Mouse (Mus musculus) layer of hippocampus, adult 2 months (tissue): ENCODE results near the gene Zbtb20. TPM values are rescaled to one million over a fixed set of nuclear protein-coding genes. Genes with fewer than 3 reads are reported as not detected.

Experiments used
- DNase-seq, 2 experiments: peaks; one replicate each; pipeline ENCODE4 v3.0.0; 2022; ENCODE audit warnings: low spot score in 2 of 2
- H3K27ac ChIP-seq: fragments of 200-600 bp; 2 replicates; pipeline ENCODE4 v1.8.1; 2022
- H3K4me3 ChIP-seq: fragments of 200-600 bp; 2 replicates; pipeline ENCODE4 v1.8.1; 2022; ENCODE audit warnings: mild to moderate bottlenecking
- CTCF ChIP-seq: fragments of 200-600 bp; conservative IDR thresholded peaks from 2 replicates; pipeline ENCODE4 v1.8.1; 2022; ENCODE audit warnings: antibody characterized with exemption, mild to moderate bottlenecking, moderate library complexity
- long read RNA-seq, 2 experiments: library from polyadenylated mRNA; stranded (forward); transcript quantifications; one replicate each; pipeline ENCODE4 v2.0.0; 2021; ENCODE audit warnings: borderline mapping rate in 2 of 2
- total RNA-seq, 2 experiments: library from RNA; stranded (reverse); gene quantifications; 2 replicates each; pipeline ENCODE4 v1.2.3; 2021

Zbtb20 gene
- total RNA-seq = 100 to 1,000 TPM; 335 to 353 TPM
- long read RNA-seq, experiment 1, partial matches to known transcripts = 58 of 90 reads
- long read RNA-seq, experiment 1, other reads (novel, unspliced or antisense) = 31 of 90 reads
- long read RNA-seq, experiment 2, partial matches to known transcripts = 16 of 141 reads
- long read RNA-seq, experiment 2, other reads (novel, unspliced or antisense) = 123 of 141 reads

DNA sequence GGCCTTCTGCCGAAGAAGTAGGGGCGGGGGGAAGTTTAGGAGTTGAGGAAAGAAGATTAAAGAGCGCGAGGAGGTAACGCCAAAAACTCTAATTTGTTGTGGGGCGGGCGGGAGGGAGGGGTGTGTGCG is at the start of gene Zbtb20:
TSS of gene Zbtb20 (plus strand) at position 30 of the 129 bp plus-strand sequence.
- Histone ChIP-seq H3K4me3 (peak within 1 kb of the TSS; percentile 83), H3K27ac (peak within 1 kb of the TSS; percentile 96)
- TF ChIP-seq CTCF = no peak
- DNase-seq = no peak

DNA sequence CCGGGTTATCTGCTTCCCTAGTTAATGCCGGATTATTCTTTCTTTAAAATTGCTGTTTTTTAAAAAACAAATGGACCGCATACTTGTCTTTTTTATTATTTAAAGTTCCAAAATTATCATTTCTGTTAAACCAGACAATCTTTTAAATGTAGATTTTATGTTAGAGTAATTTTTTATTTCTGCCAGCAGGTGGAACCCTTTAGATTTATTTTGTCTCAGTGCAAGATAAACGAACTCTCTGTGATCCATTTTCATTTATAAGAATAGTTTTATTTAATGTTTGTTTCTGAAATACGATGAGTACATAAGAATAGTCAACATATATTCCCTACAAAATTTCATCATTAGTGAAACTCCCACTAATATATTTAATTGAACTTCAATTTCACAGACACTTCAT is 39.7 kb upstream of the Zbtb20 start:
- TF ChIP-seq CTCF = peak; percentile 82
- no peak for DNase-seq
- Histone ChIP-seq H3K4me3 (no peak overlapping the region), H3K27ac (no peak overlapping the region)

DNA sequence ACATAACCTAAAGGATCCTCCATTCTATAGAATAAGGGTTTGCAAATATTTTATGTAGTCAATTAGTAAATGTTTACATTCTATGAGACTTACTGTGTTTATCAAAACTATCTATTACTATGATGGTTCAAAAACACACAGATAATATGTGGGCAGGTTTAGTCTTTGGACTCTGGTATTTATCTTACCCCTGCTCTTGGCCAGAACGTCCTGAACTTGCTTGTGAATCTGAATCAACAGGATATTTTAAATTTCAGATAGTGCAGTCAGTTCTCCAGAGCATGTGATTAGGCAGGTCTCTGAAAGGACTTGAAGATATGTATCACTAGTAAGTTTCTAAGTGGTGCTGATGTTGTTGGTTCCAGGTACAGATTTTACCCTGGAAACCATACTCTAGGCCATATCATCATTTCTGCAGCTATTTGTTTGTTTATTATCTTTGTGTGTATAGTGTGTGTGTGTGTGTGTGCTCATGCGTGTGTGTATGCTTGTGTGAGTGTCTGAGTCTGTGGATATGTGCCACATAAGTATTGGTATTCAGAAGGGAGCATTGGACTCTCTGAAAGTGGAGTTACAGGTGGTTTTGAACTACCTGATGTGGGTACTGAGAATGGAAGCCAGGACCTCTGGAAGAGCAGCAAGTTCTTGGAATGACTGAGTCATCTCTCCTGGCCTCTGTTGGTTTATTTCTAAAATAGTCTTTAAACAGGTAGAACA is 39.1 kb upstream of the Zbtb20 start:
- DNase-seq = no peak
- no peak for TF ChIP-seq CTCF
- Histone ChIP-seq H3K4me3 (no peak overlapping the region), H3K27ac (no peak overlapping the region)

- H3K4me3 ChIP-seq = no peak overlapping the region
- no peak overlapping the region for H3K27ac ChIP-seq
- no peak for DNase-seq
- TF ChIP-seq CTCF = no peak
Observed at GRCm38 (mm10) chr16:42838226-42838625, 37.5 kb upstream of the Zbtb20 start.

- H3K27ac ChIP-seq = no peak overlapping the region
- TF ChIP-seq CTCF = no peak
- no peak for DNase-seq
- no peak overlapping the region for H3K4me3 ChIP-seq
Observed at GRCm38 (mm10) chr16:42857564-42858183, 18.0 kb upstream of the Zbtb20 start.

DNA sequence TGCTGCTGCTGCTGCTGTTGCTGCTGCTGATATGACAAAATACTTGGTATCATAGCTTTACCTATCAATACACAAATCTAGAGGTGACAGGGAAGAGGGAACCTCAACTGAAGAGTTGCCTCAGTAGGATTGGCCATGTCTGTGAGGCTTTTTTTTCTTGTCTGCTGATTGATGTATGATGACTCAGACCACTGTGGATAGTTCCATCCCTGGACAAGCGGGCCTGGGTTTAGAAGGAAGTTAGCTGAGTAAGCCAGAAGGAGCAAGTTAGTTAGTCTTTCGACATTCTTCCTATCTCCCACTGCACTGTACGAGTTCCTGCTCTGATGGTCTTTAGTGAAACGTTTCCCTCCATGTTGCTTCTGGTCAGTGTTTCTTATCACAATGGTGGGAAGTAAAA is 16.4 kb upstream of the Zbtb20 start:
- no peak overlapping the region for H3K4me3 ChIP-seq
- DNase-seq = no peak
- H3K27ac ChIP-seq = no peak overlapping the region
- no peak for TF ChIP-seq CTCF

- no peak overlapping the region for H3K4me3 ChIP-seq
- DNase-seq = no peak
- no peak for TF ChIP-seq CTCF
- H3K27ac ChIP-seq = no peak overlapping the region
Observed at GRCm38 (mm10) chr16:42863231-42863630, 12.4 kb upstream of the Zbtb20 start.

GRCm38 (mm10) chr16:42866061-42866460 is 9.6 kb upstream of the Zbtb20 start:
- TF ChIP-seq CTCF = no peak
- Histone ChIP-seq H3K4me3 (no peak overlapping the region), H3K27ac (no peak overlapping the region)
- DNase-seq = no peak

GRCm38 (mm10) chr16:42872101-42872500 is 3.6 kb upstream of the Zbtb20 start:
- no peak for TF ChIP-seq CTCF
- DNase-seq = no peak
- Histone ChIP-seq H3K4me3 (no peak overlapping the region), H3K27ac (no peak overlapping the region)

GRCm38 (mm10) chr16:42873942-42874341 is 1.7 kb upstream of the Zbtb20 start:
- H3K4me3 ChIP-seq = no peak overlapping the region; the same call in 1 of the 2 replicates
- DNase-seq = no peak
- H3K27ac ChIP-seq = peak overlapping the region; percentile 96
- TF ChIP-seq CTCF = no peak

DNA sequence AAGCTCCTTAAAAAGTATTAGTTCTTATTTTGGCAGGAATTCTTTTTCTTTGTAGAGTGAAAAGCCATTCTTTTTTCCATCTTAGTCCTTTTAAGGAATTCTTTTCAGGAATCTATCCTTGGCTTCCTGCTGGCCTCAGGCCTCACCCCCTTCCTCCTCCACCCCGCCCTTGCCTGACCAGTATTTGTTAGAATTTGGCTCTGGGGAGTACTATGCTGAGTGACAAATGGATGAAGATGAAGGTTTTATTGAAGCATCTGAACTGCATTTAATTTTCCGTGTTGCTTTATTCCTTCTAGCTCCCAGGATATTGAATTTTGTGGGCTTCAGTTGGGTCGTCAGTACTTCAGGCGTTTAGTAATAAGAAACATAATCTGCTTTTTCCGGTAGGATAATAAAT is 1.2 kb upstream of the Zbtb20 start:
- no peak for TF ChIP-seq CTCF
- Histone ChIP-seq H3K27ac (peak overlapping the region; percentile 96), H3K4me3 (peak overlapping the region; percentile 83)
- peak; percentile 7 to 12 for DNase-seq

DNA sequence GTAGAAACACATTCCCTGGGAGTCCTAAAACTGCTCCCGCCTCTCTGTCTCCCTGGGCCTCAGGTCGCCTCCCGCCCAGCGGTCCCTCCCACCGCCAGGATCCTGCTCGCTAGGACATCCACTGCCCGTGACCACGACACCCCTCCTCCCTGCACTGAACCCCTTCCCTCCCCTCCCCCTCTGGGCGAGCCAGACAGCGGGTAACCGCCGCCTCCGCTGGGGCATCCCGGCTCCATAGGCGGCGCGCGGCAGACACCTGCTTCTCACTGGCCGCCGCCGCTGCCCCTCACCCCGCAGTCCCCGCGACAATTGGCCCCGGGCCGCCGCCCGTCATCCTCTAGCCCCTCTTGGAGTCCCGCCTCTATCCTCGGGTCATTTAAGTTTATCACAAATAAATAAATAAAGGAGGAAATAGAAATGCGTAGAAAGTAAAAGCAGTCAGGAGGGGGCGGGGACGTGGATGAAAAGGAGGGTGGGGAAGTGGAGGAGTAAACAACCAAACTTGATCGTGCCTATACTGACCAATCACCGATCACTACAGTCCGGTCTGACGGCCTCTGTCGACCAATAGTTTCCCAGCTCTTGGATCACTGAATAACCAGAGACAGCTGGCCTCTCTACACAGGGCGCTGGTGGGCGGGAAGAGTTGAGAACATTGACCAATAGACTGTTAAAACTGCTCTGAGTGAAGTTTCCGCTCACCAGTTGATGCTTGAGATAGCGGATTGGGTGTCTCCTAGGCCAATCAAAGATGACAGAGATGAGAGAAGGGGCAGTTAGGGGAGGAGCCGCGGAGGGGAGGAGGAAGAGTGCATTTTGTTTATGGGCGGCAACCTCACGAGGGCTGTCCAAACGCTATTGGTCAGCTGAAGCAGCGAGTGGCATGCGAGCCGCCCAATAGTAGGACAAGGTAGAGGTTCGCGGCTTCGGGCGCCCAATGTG is 500 bp upstream of the Zbtb20 start:
- TF ChIP-seq CTCF = peak; percentile 47
- H3K4me3 ChIP-seq = peak overlapping the region; percentile 83
- peak overlapping the region; percentile 96 for H3K27ac ChIP-seq
- peak; percentile 96 to 99 for DNase-seq
